Mouse (Mus musculus) G1E (cell line): ENCODE measurements at regions not wholly inside any gene's neighbourhood (a gene's known extent, or its start where the extent isn't known, plus 50 kb on each side); places are given as distances from the start of the nearest gene placed in this dataset.

Experiments used
- CTCF ChIP-seq: IDR thresholded peaks from 2 replicates; pipeline ENCODE4 v1.5.1; 2012; ENCODE audit warnings: low read depth, low read length, inconsistent platforms, mixed read lengths
- GATA1 ChIP-seq: IDR thresholded peaks from 2 replicates; pipeline ENCODE4 v1.6.1; 2012; ENCODE audit warnings: borderline replicate concordance, low read length, inconsistent platforms, mixed read lengths
- TAL1 ChIP-seq: conservative IDR thresholded peaks from 2 replicates; pipeline ENCODE4 v1.6.1; 2012; ENCODE audit warnings: low read depth, low read length, inconsistent platforms, mixed read lengths

DNA sequence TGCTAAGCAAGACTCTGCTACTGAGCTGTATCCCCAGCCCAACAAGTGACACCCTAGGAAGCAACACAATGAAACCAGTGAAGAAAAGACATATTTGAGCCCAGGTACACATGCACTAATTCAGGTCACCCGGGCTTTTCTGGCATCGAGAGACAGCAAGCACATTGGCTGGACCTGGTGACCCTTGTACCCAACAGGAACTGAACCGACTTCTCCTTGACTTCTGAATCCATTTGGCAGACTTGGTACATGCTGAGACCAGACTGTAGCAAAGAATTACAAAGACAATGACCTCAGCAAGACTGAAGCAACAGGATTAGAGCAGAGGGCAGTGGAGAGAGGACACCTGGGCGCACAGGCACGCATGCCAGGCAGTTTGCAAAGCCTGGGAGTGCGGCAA, 79.1 kb downstream of the Sema4f start:
- TF ChIP-seq CTCF: no peak
- TF ChIP-seq GATA1: no peak
- TF ChIP-seq TAL1: no peak
